Mouse (Mus musculus): Measurements from ENCODE around the gene Slc16a1. TPM values are rescaled to one million over a fixed set of nuclear protein-coding genes. Genes with fewer than 3 reads are reported as not detected.
A peak's percentile ranks its signal among the peaks of the same experiment; 100 is the strongest.
"Not testable (repeated sequence)": the region's sequence is repeated elsewhere in the genome, so short reads cannot be mapped to it uniquely, and the experiment has no call there.

Gene Slc16a1
- polyA plus RNA-seq, 1 experiment from 2014 or later: 12.6 TPM

DNA sequence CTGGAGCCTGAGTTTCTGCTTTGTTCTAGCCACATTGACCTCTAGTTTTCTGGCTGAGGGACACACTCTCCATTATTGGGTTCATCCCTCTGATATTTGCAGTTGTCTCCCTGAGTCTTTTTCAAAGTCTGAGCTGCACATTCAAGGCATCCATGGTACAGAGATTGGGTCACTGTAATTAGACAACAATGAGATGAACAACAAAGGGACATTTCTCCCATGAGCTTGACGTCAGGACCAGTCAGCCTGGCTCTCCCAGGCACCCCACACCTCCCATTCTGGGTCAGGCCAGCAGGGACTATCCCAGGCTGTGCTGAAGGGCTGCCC lies 31.4 kb downstream of the Slc16a1 start:
- no peaks in the 10 kb centered on the region for H3K9me3 ChIP-seq (ENCODE audit: control insufficient read depth, low read length)
- ATAC-seq: 0 out of 2 replicates have a peak, but pooled peaks have one; percentile 13
- no peak overlapping the region for H3K9ac ChIP-seq (ENCODE audit: low read depth, low read length)
- no peak overlapping the region for H3K4me2 ChIP-seq (ENCODE audit: low read length)
- no peaks in the 10 kb centered on the region for H3K36me3 ChIP-seq (ENCODE audit: control insufficient read depth, insufficient read depth, low read length)
- peaks cover 7% of the 10 kb centered on the region for H3K4me1 ChIP-seq (ENCODE audit: control insufficient read depth, insufficient read depth, low read depth, low read length)
- H3K27me3 ChIP-seq (replicated peaks; ENCODE audit: control insufficient read depth, insufficient read depth, low read length): no peaks in the 10 kb centered on the region
- H3K27ac ChIP-seq (ENCODE audit: low read depth, low read length): no peak overlapping the region
- H3K4me3 ChIP-seq (ENCODE audit: low read length): no peak overlapping the region
- WGBS: 27% methylated on average over 1 of the region's 1 CpGs

DNA sequence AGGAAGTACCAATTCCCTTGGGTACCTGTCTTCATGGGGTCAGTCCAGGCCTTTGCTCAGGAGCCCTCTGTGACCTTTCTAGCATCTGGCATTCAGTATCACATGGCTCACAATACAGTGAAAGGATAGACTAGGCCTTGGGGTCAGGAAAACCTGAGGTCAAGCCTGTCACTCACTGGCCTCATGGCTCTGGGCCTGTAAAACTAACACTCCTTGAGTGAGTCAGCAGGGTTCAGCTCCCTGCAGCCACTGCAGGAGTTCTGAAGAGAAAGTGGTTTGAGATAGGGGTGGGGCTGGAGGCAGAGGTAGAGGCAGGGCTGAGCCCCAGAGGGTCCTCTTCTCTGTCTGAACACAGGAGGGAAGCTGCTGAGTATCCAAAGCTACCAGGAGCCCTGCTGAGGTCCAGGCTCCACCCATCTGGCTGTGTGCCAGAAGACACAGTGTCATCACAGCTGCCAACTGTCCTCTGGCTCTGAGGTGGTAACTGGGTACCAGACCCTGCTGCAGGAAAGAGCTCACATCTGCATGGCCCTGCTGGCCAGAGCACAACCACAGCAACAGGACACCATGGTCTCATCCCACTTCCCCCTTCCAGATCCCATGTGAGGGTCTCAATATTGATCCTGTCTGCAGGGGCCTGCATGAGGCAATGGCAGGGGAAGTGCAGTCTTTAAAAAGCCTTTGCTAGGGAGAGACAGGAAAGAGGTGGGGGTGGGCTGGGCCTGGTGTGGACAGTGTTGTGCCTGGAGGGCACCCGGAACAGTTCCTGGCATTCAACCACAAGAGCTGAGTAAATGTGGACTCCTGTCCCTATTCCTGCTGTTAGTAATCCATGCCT lies 31.9 kb downstream of the Slc16a1 start:
- not testable (repeated sequence) for H3K9ac ChIP-seq (ENCODE audit: low read depth, low read length); H3K36me3 ChIP-seq (ENCODE audit: control insufficient read depth, insufficient read depth, low read length); H3K4me2 ChIP-seq (ENCODE audit: low read length); H3K9me3 ChIP-seq (ENCODE audit: control insufficient read depth, low read length); H3K4me3 ChIP-seq (ENCODE audit: low read length); H3K27ac ChIP-seq (ENCODE audit: low read depth, low read length); H3K27me3 ChIP-seq (replicated peaks; ENCODE audit: control insufficient read depth, insufficient read depth, low read length)
- 54% methylated on average over 1 of the region's 1 CpGs for WGBS
- ATAC-seq: peak; percentile 44
- H3K4me1 ChIP-seq (ENCODE audit: control insufficient read depth, insufficient read depth, low read depth, low read length): peaks cover 13% of the 10 kb centered on the region

DNA sequence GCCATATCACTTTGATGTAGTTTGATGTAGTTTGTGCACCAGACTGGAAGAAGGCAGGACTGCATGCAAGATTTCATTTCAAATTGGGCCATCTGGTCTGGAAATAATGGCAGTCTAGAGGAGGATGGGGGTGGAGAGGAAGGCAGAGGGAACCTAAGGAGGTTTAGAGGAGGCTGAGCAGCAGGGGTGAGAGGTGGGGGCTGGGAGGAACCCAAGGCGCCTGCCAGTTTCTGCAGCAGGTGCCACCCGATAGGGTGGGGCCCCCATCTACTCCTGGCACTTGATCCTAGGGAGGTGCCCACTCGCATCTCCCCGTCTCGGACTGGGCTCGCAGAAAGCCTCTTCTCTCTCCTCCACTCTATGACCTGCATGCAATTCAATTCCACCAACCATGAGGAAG lies 33.1 kb downstream of the Slc16a1 start:
- H3K4me3 ChIP-seq (ENCODE audit: low read length): no peak overlapping the region
- H3K4me1 ChIP-seq (ENCODE audit: control insufficient read depth, insufficient read depth, low read depth, low read length): peaks cover 15% of the 10 kb centered on the region
- no peaks in the 10 kb centered on the region for H3K36me3 ChIP-seq (ENCODE audit: control insufficient read depth, insufficient read depth, low read length)
- no peak overlapping the region for H3K4me2 ChIP-seq (ENCODE audit: low read length)
- ATAC-seq: peak; percentile 12; the same call in 1 of the 2 replicates
- WGBS: 84% methylated on average over 6 of the region's 6 CpGs
- H3K27ac ChIP-seq (ENCODE audit: low read depth, low read length): no peak overlapping the region
- H3K9ac ChIP-seq (ENCODE audit: low read depth, low read length): no peak overlapping the region
- H3K9me3 ChIP-seq (ENCODE audit: control insufficient read depth, low read length): no peaks in the 10 kb centered on the region
- no peaks in the 10 kb centered on the region for H3K27me3 ChIP-seq (replicated peaks; ENCODE audit: control insufficient read depth, insufficient read depth, low read length)

DNA sequence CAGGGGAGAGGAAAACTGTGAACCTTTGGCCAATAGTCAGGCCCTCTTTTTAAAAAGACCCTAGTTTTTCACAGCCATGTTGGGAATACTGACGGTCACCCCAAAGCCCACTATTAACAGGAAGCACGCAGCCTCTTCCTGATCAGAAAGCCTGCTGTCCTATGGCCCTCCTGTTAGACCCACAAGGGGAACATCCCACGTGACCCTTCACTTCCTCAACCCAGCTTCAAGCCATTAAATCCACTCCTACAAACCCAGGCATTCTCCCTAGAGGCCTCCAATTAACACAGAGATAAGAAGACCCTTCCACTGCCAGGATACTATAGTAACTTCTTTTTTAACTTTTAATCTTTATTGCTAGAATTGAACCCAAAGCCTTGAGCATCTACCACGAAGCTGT lies 33.6 kb downstream of the Slc16a1 start:
- Histone ChIP-seq H3K9me3 (ENCODE audit: control insufficient read depth, low read length) (no peaks in the 10 kb centered on the region), H3K4me2 (ENCODE audit: low read length) (no peak overlapping the region), H3K9ac (ENCODE audit: low read depth, low read length) (no peak overlapping the region), H3K4me3 (ENCODE audit: low read length) (no peak overlapping the region), H3K27ac (ENCODE audit: low read depth, low read length) (no peak overlapping the region), H3K4me1 (ENCODE audit: control insufficient read depth, insufficient read depth, low read depth, low read length) (peaks cover 15% of the 10 kb centered on the region), H3K36me3 (ENCODE audit: control insufficient read depth, insufficient read depth, low read length) (no peaks in the 10 kb centered on the region), H3K27me3 (replicated peaks; ENCODE audit: control insufficient read depth, insufficient read depth, low read length) (no peaks in the 10 kb centered on the region)
- WGBS: 78% methylated on average over 4 of the region's 4 CpGs
- ATAC-seq: no peak

DNA sequence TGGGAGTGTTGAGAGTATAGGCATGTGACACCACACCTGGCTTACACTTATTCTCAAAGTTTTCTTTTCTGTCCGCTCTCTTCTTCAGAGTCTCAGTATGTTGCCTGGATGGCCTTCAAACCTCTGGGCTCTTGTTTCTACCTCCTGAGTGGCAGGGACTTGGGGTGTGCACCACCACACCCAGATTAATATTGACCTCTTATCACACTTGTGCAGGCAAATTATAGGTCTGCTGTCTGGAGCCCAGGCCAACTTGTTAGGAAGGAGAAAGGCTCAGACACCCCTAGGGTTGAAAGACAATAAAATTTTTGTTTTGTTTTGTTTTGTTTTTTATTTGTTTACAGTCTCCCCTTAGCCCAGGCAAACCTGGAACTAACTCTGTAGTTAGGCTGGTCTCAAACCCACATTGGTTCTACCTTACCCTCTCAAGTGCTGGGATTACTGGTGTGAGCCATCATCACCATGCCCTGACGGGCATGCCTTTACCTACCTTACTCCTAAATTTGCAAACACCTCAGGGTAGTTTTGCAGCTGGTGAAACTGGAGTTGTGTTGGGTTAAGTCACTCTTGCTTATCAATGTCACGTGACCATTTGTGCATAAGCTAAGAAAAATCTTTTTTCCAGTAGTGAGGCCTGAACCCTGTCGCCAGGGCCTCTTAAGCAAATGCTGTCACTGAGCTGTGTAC lies 35.3 kb downstream of the Slc16a1 start:
- no peak for ATAC-seq
- WGBS: 83% methylated on average over 4 of the region's 4 CpGs
- no peaks in the 10 kb centered on the region for H3K27me3 ChIP-seq (replicated peaks; ENCODE audit: control insufficient read depth, insufficient read depth, low read length)
- H3K27ac ChIP-seq (ENCODE audit: low read depth, low read length): no peak overlapping the region
- peaks cover 13% of the 10 kb centered on the region for H3K4me1 ChIP-seq (ENCODE audit: control insufficient read depth, insufficient read depth, low read depth, low read length)
- no peak overlapping the region for H3K4me2 ChIP-seq (ENCODE audit: low read length)
- no peaks in the 10 kb centered on the region for H3K9me3 ChIP-seq (ENCODE audit: control insufficient read depth, low read length)
- no peak overlapping the region for H3K9ac ChIP-seq (ENCODE audit: low read depth, low read length)
- H3K36me3 ChIP-seq (ENCODE audit: control insufficient read depth, insufficient read depth, low read length): no peaks in the 10 kb centered on the region
- no peak overlapping the region for H3K4me3 ChIP-seq (ENCODE audit: low read length)

DNA sequence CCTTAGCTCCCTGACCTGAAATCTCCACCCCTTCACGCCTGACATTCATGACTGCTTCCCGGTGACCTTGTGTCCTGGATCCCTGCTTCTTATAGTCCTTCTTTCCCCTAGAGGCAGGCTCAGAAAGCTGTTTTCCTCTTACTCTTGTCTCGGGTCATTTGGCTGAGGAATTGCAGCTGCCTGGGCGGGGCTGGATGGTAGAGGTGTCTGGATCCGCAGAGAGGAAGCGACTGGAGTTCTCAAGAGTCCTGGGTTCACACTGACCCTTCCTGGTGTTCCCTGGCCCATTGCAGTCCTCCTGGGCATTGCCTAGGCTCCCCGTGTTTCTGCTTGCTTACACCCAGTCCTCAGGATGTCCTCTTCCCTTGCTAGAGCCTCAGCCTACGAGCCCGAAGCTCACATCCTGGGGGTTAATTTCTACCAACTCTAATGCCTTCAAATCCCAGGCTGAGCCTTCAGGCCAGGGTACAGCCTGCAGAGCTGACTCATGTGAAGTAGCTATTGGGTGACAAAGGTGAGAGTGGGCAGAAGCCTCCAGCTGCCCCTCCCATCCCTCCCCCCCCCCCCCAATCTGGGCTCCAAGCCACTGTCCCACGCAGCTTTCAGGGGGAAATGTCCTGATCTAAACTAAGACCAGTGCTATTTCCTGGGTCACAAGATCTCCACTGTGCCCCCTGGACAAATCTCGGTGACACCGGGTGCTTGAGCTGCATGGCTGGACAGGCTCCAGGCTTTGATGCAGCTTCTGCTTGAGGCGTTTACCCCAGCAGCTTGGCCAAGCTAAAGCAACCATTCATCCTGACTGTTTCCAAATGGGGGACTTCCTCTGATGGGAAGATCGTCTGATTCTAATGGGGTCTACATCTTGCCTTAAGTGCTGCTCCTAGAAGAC lies 36.1 kb downstream of the Slc16a1 start:
- Histone ChIP-seq H3K4me2 (ENCODE audit: low read length) (peak overlapping the region; percentile 88), H3K36me3 (ENCODE audit: control insufficient read depth, insufficient read depth, low read length) (no peaks in the 10 kb centered on the region), H3K9me3 (ENCODE audit: control insufficient read depth, low read length) (no peaks in the 10 kb centered on the region), H3K27me3 (replicated peaks; ENCODE audit: control insufficient read depth, insufficient read depth, low read length) (no peaks in the 10 kb centered on the region), H3K27ac (ENCODE audit: low read depth, low read length) (no peak overlapping the region; the same call in 1 of the 2 replicates), H3K9ac (ENCODE audit: low read depth, low read length) (peak overlapping the region; percentile 69), H3K4me1 (ENCODE audit: control insufficient read depth, insufficient read depth, low read depth, low read length) (peaks cover 13% of the 10 kb centered on the region), H3K4me3 (ENCODE audit: low read length) (peak overlapping the region; percentile 49)
- 28% methylated on average over 14 of the region's 14 CpGs for WGBS
- peak; percentile 29 for ATAC-seq

DNA sequence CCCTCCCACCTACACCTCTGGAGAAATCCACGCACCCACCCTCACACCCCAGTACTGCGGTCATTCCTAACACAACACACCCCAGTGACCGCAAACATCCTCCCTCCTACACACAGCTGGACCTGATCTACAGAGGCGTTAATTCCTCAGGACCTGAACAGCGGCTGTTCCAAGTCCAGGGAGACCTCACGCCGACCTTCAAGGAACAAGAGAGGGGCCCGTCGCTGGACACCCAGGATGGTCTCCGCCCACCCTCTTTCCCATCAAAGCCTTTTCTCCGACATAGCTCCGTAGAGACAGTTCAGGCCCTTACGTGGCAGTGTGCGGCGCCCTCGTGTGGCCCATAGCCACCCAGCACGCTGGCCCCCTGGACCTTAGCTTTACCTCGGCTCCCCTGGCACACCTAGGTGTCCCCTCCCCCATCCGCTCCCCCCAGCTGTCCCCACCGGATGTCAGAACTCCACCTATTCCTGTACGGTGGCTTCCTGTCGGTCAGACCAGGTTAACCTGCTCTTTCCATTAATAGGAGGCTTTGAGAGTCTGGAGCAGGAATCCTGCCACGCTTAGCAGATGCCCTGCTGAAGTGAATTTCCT lies 36.9 kb downstream of the Slc16a1 start:
- Histone ChIP-seq H3K9me3 (ENCODE audit: control insufficient read depth, low read length) (no peaks in the 10 kb centered on the region), H3K4me3 (ENCODE audit: low read length) (peak overlapping the region; percentile 49), H3K4me1 (ENCODE audit: control insufficient read depth, insufficient read depth, low read depth, low read length) (peaks cover 13% of the 10 kb centered on the region), H3K27ac (ENCODE audit: low read depth, low read length) (peak overlapping the region; percentile 23), H3K27me3 (replicated peaks; ENCODE audit: control insufficient read depth, insufficient read depth, low read length) (no peaks in the 10 kb centered on the region), H3K9ac (ENCODE audit: low read depth, low read length) (peak overlapping the region; percentile 69), H3K4me2 (ENCODE audit: low read length) (peak overlapping the region; percentile 88), H3K36me3 (ENCODE audit: control insufficient read depth, insufficient read depth, low read length) (no peaks in the 10 kb centered on the region)
- ATAC-seq: peak; percentile 93
- WGBS: 4% methylated on average over 23 of the region's 23 CpGs

DNA sequence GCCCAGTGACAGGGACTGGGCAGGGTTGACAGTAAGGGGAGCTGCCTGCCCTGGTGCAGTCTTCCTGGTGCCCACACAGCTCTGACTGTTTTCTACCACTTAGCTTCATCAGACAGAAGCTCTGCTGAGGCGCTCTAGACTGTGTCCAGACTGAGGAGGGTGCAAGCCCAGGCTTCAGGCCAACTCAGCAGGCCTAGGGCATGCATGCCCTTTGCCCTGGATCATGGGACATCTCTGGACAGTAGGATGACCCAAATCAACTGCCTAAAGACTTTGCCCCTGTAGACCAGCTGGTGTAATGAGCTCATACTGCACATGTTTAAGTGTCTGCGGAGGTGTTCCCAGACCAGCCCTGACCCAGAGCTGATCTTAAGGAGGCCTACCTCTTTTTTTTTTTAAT lies 39.3 kb downstream of the Slc16a1 start:
- H3K36me3 ChIP-seq (ENCODE audit: control insufficient read depth, insufficient read depth, low read length): no peaks in the 10 kb centered on the region
- no peak overlapping the region for H3K9ac ChIP-seq (ENCODE audit: low read depth, low read length)
- H3K27me3 ChIP-seq (replicated peaks; ENCODE audit: control insufficient read depth, insufficient read depth, low read length): no peaks in the 10 kb centered on the region
- H3K9me3 ChIP-seq (ENCODE audit: control insufficient read depth, low read length): no peaks in the 10 kb centered on the region
- no peak overlapping the region for H3K4me2 ChIP-seq (ENCODE audit: low read length)
- 96% methylated on average over 2 of the region's 2 CpGs for WGBS
- no peak overlapping the region for H3K4me3 ChIP-seq (ENCODE audit: low read length)
- no peak for ATAC-seq
- H3K4me1 ChIP-seq (ENCODE audit: control insufficient read depth, insufficient read depth, low read depth, low read length): peaks cover 10% of the 10 kb centered on the region
- no peak overlapping the region for H3K27ac ChIP-seq (ENCODE audit: low read depth, low read length)

All from hindbrain, embryonic 16.5 days (tissue).